13 mouse cellular contexts compared by ENCODE assay signal in the genomic region with DNA sequence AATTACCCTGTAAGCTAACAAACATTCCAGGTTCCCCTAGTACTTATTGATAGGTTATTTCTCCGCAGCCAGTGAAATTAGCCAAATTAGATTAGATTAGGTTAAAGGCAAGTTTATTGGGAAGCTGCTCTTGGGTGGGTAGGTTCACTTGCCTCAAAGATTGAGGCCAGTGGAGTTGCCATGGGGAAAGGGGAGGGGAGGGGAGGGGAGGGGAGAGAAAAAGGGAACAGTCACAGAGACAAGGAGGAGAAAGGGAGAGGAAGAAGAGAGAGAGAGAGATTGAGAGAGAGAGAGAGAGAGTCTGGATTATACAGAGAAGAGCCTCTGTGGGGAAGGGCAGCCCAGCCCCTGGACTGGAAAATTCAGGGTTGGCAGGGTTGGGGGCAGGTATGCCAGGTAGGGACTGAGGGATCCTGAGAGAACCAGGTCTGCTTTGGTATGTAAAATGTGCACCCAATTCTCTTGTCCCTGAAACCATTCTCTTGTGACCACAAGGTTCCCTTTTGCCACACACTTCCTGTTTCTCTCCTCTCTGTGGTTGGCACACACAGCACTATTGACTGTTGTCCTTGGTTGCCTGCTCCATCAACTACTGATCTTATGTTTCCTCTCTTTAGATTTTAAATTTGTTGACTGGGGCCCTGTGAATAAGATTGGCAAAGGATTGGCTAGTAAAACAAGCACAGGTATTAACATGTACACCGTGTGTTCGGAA. TPM values are rescaled to one million over a fixed set of nuclear protein-coding genes. Genes with fewer than 3 reads are reported as not detected.
DNase-seq lines count a peak whose midpoint lies in the region; ATAC-seq and TF ChIP-seq lines count a peak whose summit lies in the region.
"Had no signal": no experiment of that assay in that cellular context is flagged by ENCODE, and none has a peak within 500 bp of the region (broad histone marks: within the 10 kb centered on the region; RNA-seq: fewer than 3 reads in every experiment).

No protein-coding gene starts in this region.

- peak; percentile 23 to 62 for DNase-seq in heart, adult 18-20 months
- no peak for DNase-seq in heart, adult 8-10 months (ENCODE audit: low spot score)
- peak; percentile 29 for DNase-seq in thymus, postnatal 0 days (ENCODE audit: low spot score)
- no peak for DNase-seq in thymus, adult 2 months
- DNase-seq in induced T-regulatory cell, adult 2 months (ENCODE audit: low read depth) = peak; percentile 50
- DNase-seq in splenic B cell, adult 2 months (ENCODE audit: low read depth, low spot score) = peak; percentile 55
- DNase-seq in yolk sac, embryonic 10.5 days (ENCODE audit: low spot score) = no peak
- DNase-seq: adrenal gland, postnatal 36 days; gastrocnemius, adult 2 months; kidney, postnatal 25 days; lung, embryonic 14.5 days had no signal

- WGBS in thymus, adult 2 months = 40% methylated on average over 3 of the region's 3 CpGs

- TF ChIP-seq CTCF in thymus, adult 2 months (IDR thresholded peaks at IDR 0.05; ENCODE audit: borderline replicate concordance, control insufficient read depth, extremely low read depth, insufficient read depth, low read length, poor library complexity) = no peak

- no peaks in the 10 kb centered on the region for H3K36me3 ChIP-seq in thymus, adult 2 months (ENCODE audit: control insufficient read depth, insufficient read depth, low read length)
- no peaks in the 10 kb centered on the region for H3K36me3 ChIP-seq in splenic B cell, adult 2 months (ENCODE audit: control insufficient read depth, insufficient read depth, low read length, poor library complexity, severe bottlenecking)
- H3K36me3 ChIP-seq: heart, embryonic 15.5 days had no signal

- H3K4me1 ChIP-seq in thymus, adult 2 months (replicated peaks; ENCODE audit: control insufficient read depth, insufficient read depth, low read length) = peaks cover 8% of the 10 kb centered on the region

- H3K27ac ChIP-seq in thymus, adult 2 months (ENCODE audit: control insufficient read depth, insufficient read depth, low read length) = no peak overlapping the region
- H3K27ac ChIP-seq: gastrocnemius, adult 2 months; heart, embryonic 15.5 days had no signal

- no peak for ATAC-seq in erythroblast, adult 5-6 weeks (replicated peaks; ENCODE audit: low FRiP score, poor library complexity, severe bottlenecking)

- no peaks in the 10 kb centered on the region for H3K27me3 ChIP-seq in thymus, adult 2 months (ENCODE audit: control insufficient read depth, insufficient read depth, low read length)
- no peaks in the 10 kb centered on the region for H3K27me3 ChIP-seq in splenic B cell, adult 2 months (ENCODE audit: control insufficient read depth, insufficient read depth, low read length, poor library complexity, severe bottlenecking)
- H3K27me3 ChIP-seq: heart, embryonic 15.5 days had no signal

- TF ChIP-seq POLR2A in thymus, adult 2 months (IDR thresholded peaks at IDR 0.05; ENCODE audit: control insufficient read depth, extremely low read depth, insufficient read depth, low read length, poor library complexity) = no peak

- no peak overlapping the region for H3K4me3 ChIP-seq in thymus, adult 2 months (ENCODE audit: control insufficient read depth, insufficient read depth, low read length)
- H3K4me3 ChIP-seq: gastrocnemius, adult 2 months; heart, embryonic 15.5 days had no signal

RNA-seq across cellular contexts. Expression of a gene that starts 34.4 kb away (rescaled TPM):
- total RNA-seq in heart, adult 18-20 months (2021) = 100 to 1,000 TPM; 347 to 405 TPM
- 100 to 1,000 TPM; 281 to 334 (median 316) TPM for total RNA-seq in heart, adult 8-10 months (2022)
- polyA plus RNA-seq in thymus, postnatal 0 days (2015; fragmentation: Nextera tagmentation; extraction: Ambion mirVana) = 151 and 156 TPM in 2 replicates
- 193 and 199 TPM in 2 replicates for polyA plus RNA-seq in thymus, adult 2 months (2012; rRNA removed)
- total RNA-seq in erythroblast, adult 5-6 weeks (2015; ENCODE audit: low replicate concordance) = 201 and 232 TPM in 2 replicates
- total RNA-seq in erythroblast, adult 5-6 weeks (2017; ENCODE audit: low replicate concordance) = 89.9 and 99.8 TPM in 2 replicates

Comparison
In these comparisons a context has a peak if more than half of its experiments do, and no peak if none do; other contexts are left out.
1. DNase-seq: peak in heart, adult 18-20 months (2 of 2), thymus, postnatal 0 days (single experiment), induced T-regulatory cell, adult 2 months (single experiment) and splenic B cell, adult 2 months (single experiment); none in heart, adult 8-10 months (single experiment), thymus, adult 2 months (single experiment) and yolk sac, embryonic 10.5 days (single experiment).